Mouse (Mus musculus) lung, adult 2 months (tissue): Measurements from ENCODE around the gene Vasn.

Experiments used
- CTCF ChIP-seq: fragments of 200-500 bp; IDR thresholded peaks from 2 replicates; pipeline ENCODE4 v1.5.1; 2011; ENCODE audit warnings: mild to moderate bottlenecking, low read length, control low read depth; ENCODE audit not compliant: insufficient read depth
- POLR2A ChIP-seq: fragments of 200-500 bp; IDR thresholded peaks from 2 replicates; pipeline ENCODE4 v1.6.1; 2011; ENCODE audit warnings: low read depth, mild to moderate bottlenecking, control low read depth, low read length, borderline replicate concordance; ENCODE audit errors: extremely low read depth

DNA sequence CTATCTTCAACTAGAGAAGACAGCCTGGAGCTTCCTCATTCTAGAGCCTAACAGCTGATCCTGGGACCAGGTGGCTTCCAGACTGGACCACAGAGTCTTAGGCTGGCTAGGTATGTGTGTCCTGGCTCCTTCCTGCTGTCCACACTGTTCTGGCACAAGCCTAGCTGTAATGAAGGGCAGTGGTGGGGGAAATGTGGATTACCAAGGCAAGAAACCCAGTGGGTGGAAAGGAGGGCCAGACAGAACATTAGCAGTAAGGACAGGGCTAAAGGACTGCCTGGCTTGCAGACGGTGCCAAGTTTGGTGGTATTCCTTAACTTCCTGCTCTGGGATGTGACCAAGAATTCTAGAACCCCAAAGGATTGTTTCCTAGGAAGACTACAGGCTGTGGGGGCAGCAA, 11.3 kb downstream of the Vasn start:
- no peak for TF ChIP-seq POLR2A
- TF ChIP-seq CTCF, result no peak
